Mouse (Mus musculus) kidney, adult 18-20 months (tissue): Measurements from ENCODE around the gene Znrd1as.
"Not testable (repeated sequence)": the region's sequence is repeated elsewhere in the genome, so short reads cannot be mapped to it uniquely, and the experiment has no call there.

Experiments used
- DNase-seq: peaks from one replicate; pipeline ENCODE4 v3.0.0; 2021

The Znrd1as gene

DNA sequence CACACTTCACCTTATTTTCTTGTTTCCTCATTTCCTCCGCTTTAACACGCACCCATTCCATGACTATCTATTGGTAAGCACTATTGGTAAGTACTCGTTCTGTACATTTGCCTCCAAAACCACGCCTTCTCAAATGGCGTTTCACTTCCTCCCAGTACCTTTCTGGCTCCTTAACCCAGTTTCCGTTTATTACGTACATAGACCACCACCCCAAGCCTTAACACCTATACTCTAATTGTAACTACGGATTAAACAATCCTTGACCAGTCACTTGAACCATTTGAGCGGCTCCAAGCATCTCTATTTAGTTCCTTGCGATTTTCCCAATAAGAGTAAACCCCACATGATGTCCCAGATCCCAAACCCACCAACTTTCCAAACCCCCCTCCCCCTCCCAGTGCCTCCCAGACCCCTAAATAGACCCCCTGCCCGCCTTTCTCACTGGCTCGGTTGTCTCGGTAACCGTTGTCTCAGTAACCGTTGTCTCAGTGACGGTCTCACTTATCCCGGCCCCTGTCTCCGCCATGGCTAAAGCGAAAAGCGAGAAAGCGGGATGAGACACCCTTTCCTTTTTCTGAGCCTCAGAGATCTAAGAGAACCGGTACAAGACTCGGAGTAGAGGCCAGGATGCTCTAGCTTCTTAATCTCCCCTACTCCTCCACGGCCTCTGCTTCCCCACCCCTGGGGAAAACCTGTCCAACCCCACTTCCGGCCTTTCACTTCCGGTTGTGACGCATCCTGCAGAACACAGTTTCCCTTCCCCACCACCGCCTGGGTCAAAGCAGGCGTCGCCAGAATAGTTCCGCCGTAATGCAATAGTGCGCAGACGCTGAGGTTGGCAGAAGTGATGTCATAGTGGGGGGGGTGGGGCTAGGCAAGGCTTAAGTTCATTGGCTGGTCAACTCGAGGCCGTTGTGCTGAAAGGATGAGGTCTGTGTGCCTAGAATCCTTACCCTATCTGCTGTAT, 7.1 kb upstream of the Znrd1as start, which contains the start of gene Ppp1r11:
Gene Ppp1r11 (minus strand): TSS at position 761 of the 967 bp plus-strand sequence.
- DNase-seq: peak; percentile 94

DNA sequence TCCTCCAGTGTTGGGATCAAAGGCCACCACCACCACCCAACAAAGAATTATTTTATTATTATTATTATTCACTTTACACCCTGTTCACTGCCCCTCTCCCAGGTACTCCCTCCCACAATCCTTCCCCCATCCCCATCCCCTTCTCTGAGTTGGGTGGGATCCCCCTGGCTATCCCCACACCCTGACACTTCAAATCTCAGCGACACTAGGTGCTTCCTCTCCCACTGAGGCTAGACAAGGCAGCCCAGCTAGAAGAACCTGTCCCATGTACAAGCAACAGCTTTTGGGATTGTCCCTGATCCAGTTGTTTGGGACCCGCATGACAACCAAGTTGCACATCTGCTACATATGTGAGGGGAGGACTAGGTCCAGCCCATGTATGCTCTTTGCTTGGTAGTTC, 5.8 kb upstream of the Znrd1as start:
- DNase-seq: no peak

DNA sequence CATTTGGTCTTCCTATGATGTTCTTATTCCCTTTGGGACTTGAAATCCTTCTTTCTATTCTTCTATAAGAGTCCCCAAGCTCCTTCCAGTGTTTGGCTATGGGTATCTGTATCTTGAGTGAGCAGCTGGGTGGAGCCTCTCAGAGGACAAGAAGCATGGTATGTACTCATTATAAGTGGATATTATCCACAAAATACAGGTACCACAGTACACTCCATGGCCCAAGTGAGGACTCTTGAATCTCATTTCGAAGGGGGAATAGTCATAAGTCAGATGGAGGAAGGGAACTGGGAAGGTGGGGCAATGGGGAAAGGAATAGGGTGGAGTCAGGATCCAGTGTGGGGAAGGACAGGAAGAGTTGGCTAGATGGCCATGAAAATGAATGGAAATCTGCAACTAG, 5.3 kb upstream of the Znrd1as start:
- DNase-seq: no peak

DNA sequence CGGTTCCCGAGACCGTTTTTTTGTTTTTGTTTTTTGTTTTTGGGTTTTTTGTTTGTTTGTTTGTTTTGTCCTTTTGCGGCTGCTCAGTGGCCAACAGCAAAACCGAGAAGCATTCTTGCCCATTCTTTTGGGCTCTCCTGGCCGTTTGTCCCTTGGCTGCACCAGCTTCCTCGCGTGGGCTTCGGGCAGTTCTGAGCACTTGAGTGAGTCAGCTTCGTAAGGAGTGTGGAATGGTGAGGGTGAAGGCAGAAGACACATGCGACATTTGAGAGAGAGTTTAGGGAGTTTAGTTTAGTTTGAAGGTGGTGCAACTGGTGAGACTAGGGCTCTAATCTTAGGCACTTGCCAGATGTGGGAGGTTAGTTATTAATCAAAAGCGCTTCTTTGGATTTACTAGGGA, 492 bp downstream of the Znrd1as start:
- no peak for DNase-seq

DNA sequence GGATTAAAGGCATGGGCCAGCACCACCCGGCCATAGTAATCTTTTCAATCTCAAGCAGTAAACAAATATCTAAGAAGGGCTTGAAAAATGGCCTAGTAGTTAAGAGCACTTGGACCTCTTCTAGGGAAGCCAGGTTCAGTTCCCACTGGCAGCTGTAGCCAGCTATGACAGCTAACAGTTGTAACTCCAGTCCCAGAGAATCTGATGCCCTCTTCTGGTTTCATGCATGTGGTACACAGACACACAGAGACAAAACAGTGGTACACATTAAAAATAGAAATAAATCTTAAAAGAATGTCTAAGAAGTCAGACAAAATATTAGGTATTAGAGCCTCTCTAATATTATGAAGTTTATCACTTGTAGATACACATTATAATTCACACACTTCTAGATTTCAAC, 2.7 kb downstream of the Znrd1as start:
- DNase-seq: no peak

DNA sequence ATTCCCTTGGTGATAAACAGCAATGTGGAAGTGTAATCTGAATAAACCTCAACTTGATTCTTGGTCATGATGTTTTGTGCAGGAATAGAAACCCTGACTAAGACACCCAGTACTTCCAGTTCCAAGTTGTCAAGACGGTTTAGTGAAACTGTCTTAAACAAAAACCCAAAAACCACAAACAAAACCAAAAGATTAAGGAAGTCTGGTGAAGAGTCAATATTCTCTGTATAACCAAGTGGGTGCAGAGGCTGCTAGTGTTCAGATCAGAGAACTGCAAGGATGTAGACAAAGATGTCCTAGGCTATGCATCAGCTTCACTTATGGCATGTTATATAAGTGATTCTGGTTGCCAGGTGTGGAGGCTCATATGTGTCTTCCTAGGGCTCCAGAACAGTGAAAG, 8.5 kb downstream of the Znrd1as start:
- DNase-seq: no peak

DNA sequence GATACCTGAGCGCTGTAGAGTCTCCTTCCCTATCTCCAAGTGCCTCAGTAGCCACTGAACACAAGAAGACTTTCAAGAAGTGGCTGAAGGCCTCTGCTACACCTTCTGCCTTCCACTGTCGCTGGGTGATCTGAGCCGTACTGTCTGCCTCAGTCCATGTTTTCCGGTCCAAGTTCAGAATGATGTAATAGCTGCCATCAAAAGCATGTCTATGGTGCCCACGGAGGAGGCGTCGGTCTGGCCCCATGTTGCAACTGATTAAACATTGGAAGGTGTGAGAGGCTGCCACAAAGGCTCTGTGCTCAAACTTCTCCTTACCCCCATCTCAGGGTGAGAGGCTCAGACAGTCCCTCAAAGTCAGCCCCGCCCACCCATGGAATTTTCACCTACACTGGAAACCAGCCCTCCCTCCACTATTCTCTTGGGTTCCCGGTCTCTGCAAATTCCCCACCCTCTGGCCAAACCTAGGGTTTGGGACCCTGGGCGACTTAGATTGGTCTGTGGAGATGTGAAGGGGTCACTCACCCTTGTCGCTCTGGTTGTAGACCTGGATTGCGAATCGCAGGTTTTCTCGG, 12.0 kb downstream of the Znrd1as start:
- no peak for DNase-seq

DNA sequence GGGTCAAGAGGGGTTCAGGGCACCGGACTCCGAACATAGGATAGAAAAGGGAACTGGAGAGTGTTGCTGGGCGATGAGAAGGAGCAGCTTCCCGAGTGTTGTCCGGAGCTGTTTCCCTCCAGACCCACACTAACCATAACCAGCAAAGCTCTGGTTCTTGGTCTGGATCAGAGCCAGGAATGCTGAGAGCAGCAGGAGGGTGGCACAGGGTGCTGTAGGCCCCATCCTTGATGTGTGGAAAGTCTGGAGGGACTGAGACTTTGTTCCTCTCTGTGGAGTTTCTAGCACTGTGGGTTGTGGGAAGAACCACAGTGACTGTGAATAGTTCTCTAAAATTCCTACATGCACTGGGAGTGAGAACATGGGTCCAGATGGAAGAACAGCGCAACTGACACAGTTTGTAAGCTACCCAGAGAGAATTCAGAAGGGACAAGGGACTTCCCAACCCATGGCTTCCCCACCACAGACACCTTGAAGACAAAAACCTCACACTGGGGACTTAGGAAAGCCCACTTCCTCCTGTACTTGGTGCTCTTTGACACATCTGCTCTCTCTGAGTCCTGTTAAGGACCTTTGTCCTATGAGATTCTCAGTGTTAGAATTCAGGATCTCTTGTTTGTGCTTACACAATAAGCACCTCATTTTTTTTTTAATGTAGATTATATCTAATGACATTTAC, 12.9 kb downstream of the Znrd1as start:
- no peak for DNase-seq

DNA sequence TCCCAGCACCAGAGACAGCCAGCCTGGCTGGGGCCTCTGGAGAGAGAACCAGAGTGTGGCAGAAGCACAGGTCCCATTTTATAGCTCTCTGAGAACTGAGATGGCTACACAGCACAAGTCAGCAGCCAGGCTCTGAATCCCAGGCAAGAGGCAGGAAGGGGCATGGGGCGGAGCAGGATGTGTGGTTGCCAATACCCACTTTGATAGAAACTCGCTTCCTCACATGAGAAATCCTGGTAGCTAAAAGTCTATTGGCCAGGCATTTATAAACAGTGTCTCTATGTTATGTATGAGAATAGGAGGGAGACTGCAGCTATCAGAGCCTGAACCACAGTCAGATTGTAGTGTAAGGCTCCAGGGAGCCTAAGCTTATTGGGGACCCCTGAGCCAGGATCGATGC, 14.4 kb downstream of the Znrd1as start:
- no peak for DNase-seq

DNA sequence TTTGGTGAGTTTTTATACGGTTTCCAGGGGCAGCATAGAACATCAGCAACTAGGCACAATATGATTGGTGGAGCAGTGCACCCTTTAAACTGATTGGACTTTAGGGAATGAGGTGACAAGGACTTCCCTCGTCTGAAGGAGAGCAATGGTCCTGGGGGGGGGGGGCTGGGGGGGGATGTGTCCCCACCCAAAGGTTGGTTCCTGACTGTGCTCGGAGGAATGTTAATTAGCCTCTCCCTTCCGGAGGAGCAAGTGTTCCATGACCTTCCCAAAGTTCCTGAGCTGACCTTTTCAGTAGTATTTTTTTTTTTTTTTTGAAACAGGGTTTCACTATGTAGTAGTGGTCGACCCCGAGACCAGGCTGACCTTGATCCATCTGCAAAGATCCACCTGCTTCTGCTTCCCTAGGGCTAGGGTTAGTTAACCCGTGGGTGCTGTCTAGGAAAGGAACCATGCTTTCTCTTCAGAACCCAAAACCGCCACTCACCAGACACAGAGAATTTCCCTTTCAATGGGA, 14.9 kb downstream of the Znrd1as start:
- no peak for DNase-seq

DNA sequence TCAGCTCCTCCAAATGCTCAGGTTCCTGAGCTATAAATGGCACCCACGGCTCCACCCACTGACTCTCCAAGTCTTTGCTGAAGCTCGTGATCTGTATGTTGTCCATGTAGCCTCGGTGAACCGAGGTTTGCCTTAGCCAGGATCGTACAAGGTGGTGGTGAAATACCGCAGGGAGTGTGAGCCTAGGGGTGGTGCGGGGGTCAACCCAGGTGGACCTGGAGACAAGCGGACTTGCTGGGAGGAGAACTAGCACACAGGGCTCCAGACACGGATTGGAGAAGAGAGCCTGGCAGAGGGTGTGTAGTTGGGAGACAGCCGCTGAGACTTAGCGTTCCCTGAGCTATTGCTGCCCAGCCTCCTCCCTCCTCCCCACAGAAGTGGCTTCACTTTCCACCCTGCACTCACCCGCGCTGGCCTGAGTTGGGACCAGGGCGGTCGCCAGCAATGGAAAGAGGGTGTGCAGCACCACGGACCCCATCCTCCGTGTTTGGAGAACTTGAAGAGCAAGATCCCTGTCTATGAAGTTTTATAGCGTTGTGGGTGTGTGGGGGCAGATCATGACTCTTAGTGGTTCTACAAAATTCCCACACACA, 22.9 kb downstream of the Znrd1as start, which contains the start of gene 2410137M14Rik:
Gene 2410137M14Rik (minus strand): TSS at position 17 of the 593 bp plus-strand sequence.
- DNase-seq: no peak

DNA sequence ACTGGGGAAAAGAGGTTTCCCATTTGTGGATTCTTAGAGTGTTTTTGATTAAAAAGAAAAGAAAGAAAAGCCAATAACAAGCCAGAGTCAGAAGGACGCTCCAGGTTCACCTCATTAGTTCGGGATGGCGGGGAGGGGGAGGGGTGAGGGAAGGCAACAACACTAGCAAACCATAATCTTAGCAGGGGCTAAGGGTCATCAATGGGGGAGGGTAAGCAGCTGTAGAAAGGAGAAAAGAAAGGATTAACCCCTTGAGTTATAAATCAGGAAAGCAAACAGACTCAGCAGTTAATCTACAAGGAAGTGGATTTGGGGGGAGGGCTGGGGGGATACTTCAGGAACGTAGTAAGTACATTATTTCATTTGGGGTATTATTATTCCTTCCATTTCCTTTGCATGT, 23.5 kb downstream of the Znrd1as start:
- DNase-seq: no peak

DNA sequence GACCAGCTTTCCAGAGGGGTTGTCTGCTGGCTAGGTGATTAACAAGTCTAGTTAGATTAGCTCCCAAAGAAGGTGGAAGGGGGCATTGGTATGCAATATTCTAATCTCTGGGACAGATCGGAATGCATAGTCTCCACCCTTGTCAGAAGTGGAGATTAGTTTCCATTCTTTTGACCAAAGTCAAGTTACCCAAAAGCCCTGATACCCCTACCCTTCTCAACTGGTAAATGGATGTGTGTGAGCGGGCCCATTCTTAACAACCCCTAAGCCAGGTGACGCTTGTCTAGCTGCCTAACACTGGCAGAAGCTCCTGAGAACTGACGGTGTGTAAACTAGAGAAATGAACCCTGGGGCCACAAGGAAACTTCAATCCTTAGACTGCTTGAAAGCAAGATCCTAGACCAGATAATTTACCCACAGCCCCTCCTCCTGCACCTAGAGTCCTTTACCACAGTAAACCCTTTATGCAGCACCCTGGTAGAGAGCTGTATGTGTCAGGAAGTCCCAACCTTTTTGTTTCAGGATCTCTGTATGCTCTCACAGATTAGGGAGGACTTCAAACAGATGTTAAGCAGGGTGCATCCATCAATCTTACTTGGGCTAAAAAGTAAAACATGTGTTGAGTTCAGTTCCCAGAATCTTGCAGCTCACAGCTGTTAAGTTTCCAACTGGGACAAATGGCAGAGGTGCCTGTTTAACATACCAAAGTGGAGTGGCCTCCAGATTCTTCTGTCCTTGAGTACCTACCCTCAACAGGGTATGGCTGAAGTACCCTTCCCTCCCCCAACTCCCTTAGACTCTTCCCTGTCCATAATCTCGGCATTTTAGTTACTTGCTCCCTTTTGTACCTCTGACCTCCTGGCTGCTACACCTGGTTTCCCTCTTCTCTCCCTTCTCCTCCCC, 24.1 kb downstream of the Znrd1as start:
- no peak for DNase-seq

DNA sequence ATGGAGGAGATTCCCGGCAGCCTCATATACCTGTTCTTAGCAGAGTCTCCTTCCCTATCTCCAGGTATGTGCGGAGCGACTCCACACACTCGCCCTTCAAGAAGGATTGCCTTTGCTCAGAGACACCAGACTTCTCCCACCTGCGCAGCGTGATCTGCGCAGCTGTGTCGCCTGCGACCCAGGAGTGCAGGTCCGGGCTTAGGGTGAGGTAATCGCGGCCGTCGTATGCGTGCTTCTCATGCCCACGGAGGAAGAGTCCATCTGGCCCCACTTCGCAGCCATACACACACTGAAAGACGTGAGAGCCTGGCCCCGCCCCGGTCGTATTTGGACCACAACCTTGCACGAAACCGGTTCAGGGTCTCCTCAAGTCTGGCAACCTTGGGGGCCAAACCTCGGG, 30.1 kb downstream of the Znrd1as start:
- DNase-seq: no peak

DNA sequence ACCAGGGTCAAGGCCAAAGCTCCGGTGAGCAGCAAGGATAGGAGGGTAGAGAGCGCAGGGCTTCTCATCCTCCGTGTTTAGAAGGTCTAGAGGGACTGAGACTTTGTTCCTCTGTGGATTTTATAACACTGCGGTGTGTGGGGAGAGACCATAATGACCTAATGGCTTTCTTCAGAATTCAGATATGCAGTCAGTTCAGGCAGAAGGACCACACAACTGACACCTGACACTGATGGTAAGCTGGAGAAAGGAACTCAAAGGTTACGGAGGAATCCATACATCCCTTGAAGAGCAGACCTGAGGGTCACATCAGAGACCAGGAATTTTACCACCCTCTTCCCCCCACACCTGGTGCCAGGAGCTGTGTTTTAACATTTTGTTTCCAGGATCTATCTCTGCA, 31.0 kb downstream of the Znrd1as start, which contains the start of gene H2-M5:
Gene H2-M5 (minus strand): TSS at position 101 of the 400 bp plus-strand sequence.
- no peak for DNase-seq

DNA sequence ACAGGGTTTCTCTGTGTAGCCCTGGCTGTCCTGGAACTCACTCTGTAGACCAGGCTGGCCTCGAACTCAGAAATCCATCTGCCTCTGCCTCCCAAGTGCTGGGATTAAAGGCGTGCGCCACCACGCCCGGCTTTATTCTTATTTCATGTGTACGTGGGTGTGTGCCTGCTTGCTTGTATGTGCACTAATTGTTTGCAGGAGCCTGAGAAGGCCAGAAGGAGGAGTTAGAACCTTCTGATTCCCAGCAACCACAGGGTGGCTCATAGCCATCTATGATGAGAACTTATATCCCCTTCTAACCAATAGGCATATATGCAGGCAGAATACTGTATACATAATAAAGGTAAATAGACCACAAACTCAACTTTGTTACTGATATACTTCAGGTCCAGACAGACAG, 32.2 kb downstream of the Znrd1as start:
- DNase-seq: not testable (repeated sequence)

DNA sequence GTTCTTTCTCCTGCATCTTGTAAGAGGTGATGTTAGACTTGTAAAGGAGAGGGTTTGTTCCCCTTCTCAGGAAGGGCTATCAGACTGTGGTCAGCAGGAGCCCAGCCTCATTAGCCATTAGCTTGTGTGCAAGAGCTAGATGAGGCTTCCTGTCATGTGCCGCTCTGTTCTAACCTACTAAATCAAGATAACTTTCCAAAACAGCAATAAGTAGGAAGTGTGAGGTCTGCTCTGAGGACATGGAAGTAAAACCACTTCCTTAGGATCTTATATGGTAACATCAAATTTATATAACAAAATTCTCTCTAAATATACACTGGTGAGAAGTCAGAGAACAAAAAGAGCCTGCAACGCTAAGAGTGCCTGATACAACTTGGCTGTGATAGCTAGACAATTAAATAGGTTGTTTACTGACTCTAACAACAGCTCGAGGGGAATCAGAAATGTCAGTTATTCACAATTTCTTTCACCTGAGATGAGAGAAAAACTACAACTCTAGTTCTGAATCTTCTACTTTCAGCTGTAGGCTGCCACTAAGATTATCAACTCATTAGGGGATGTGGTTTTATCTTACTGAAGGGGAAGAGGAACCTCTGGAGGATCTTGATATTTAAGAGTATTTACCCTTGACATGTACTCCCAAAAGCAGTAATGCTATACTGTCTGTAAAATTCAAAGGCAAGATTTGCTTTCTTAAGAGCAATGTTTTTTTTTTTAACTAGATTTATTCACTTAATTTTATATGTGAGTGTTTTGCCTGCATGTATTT, 34.1 kb downstream of the Znrd1as start:
- no peak for DNase-seq

DNA sequence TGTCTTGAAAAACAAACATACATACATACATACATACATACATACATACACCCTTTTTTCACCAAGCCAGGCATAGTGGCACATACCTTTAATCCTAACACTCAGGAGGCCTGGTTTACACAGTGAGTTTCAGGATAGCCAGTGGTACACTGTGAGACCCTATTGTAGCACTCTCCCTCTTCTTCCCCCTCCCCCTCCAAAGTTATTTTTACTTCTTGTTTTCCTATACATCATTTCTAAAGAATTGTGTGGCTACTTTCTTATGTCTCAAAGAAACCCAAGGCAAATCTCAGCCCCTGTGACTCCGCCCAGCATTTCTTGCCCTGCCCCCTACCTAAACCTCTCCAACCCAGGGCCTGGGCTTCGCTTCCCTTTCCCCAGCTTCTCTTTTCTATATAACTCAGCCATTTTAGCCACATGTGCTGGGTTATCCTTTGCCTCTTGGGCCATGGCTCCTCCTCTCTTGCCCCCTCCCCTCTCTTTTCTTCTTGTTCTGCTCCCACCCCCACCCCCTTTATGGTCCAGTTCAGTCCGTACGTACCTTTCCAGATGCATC, 35.5 kb downstream of the Znrd1as start:
- DNase-seq: no peak

DNA sequence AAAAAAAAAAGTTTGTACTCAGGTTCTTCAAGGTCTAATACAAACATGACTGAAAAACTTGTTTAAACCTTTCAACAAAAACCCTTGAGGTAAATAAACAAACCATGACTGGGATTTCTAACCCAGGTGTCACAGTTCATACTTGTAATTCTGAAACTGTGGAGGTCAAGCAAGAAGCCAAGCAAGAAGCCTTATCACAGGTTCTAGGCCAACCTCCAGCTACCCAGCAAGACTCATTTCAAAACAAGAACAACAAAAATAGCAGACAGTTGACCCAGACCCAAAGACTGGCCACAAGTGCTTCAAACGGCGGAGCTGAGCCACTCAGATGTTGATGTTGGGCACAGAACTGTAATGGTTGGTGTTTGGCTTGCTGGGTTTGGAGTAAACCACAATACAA, 36.1 kb downstream of the Znrd1as start:
- DNase-seq: no peak

DNA sequence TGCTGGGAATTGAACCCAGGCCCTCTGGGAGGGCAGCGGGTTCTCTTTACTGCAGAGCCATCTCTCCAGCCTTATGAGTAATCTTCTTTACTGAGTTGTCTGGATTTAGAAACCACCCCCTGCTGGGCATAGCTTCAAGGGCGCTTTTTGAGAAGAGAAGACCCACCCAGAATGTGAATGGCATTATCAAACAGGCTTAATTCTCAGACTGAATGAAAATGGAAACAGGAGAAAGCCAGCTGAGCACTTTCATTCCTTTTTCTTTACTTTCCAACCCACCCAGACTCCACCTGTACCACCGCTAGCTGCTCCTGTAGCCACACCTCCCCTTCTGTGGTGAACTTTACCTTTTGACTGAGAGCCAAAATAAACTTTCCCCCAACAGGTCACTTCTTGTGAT, 37.1 kb downstream of the Znrd1as start:
- no peak for DNase-seq
